Comparison of ENCODE assay signal across 24 mouse cellular contexts in genomic region chr10:48769870-48770491, GRCm38 (mm10).
DNase-seq lines count a peak whose midpoint lies in the region; TF ChIP-seq lines count a peak whose summit lies in the region.
"Had no signal": no experiment of that assay in that cellular context is flagged by ENCODE, and none has a peak within 500 bp of the region (broad histone marks: within the 10 kb centered on the region; RNA-seq: fewer than 3 reads in every experiment).

No protein-coding gene starts in this region.

- H3K79me2 ChIP-seq in MEL (ENCODE audit: control insufficient read depth, insufficient read depth, low read length, poor library complexity) (no peaks in the 10 kb centered on the region), myocyte (ENCODE audit: control insufficient read depth, insufficient read depth) (no peaks in the 10 kb centered on the region)

- no peak for TF ChIP-seq EP300 in MEL (IDR thresholded peaks at IDR 0.05; ENCODE audit: low read depth in 1 of 2, low read length in 2 of 2)

- TF ChIP-seq POLR2A in MEL (IDR thresholded peaks at IDR 0.05; ENCODE audit: control insufficient read depth in 1 of 2, insufficient read depth in 1 of 2, low read depth in 1 of 2, low read length in 2 of 2, poor library complexity in 1 of 2) (no peak), myocyte (IDR thresholded peaks at IDR 0.05; ENCODE audit: insufficient read length, low read depth) (no peak)

- no peaks in the 10 kb centered on the region for H3K4me1 ChIP-seq in MEL (ENCODE audit: control insufficient read depth in 1 of 2, insufficient read depth in 2 of 2, low read length in 2 of 2)
- H3K4me1 ChIP-seq: embryonic facial prominence, embryonic 13.5 days; embryonic facial prominence, embryonic 15.5 days; forebrain, embryonic 10.5 days; forebrain, embryonic 12.5 days had no signal

- TF ChIP-seq CTCF in MEL (IDR thresholded peaks at IDR 0.05 in 2 of 3, conservative IDR thresholded peaks at IDR 0.05 in 1 of 3; ENCODE audit: control insufficient read depth in 1 of 3, insufficient read depth in 1 of 3, low read depth in 2 of 3, low read length in 3 of 3, poor library complexity in 1 of 3, severe bottlenecking in 1 of 3) = no peak

- H3K36me3 ChIP-seq in MEL (ENCODE audit: control insufficient read depth in 1 of 2, insufficient read depth in 2 of 2, low read length in 2 of 2) (no peaks in the 10 kb centered on the region), myocyte (ENCODE audit: control insufficient read depth, insufficient read depth) (no peaks in the 10 kb centered on the region)
- H3K36me3 ChIP-seq: embryonic facial prominence, embryonic 13.5 days; embryonic facial prominence, embryonic 15.5 days; forebrain, embryonic 10.5 days; forebrain, embryonic 12.5 days; G1E had no signal

- no peaks in the 10 kb centered on the region for H3K9me3 ChIP-seq in MEL (replicated peaks; ENCODE audit: insufficient read depth, low read length)
- H3K9me3 ChIP-seq: embryonic facial prominence, embryonic 13.5 days; embryonic facial prominence, embryonic 15.5 days; forebrain, embryonic 10.5 days; forebrain, embryonic 12.5 days; G1E had no signal

- H3K4me3 ChIP-seq in MEL (ENCODE audit: control insufficient read depth in 1 of 2, insufficient read depth in 1 of 2, low read depth in 2 of 2, low read length in 2 of 2) = no peak overlapping the region
- H3K4me3 ChIP-seq in myocyte = no peak overlapping the region
- H3K4me3 ChIP-seq: embryonic facial prominence, embryonic 13.5 days; embryonic facial prominence, embryonic 15.5 days; erythroblast, embryonic 14.5 days; forebrain, embryonic 10.5 days; forebrain, embryonic 12.5 days had no signal

- no peak for TF ChIP-seq RAD21 in MEL (IDR thresholded peaks at IDR 0.05; ENCODE audit: low read depth, low read length)

- no peak overlapping the region for H3K9ac ChIP-seq in MEL (ENCODE audit: control insufficient read depth, low read depth, low read length, poor library complexity, severe bottlenecking)
- H3K9ac ChIP-seq: embryonic facial prominence, embryonic 13.5 days; embryonic facial prominence, embryonic 15.5 days; forebrain, embryonic 12.5 days had no signal

- peak; percentile 4 for DNase-seq in adrenal gland, postnatal 14 days
- no peak for DNase-seq in adrenal gland, postnatal 4 days (ENCODE audit: low spot score in 2 of 2)
- DNase-seq in 416B (ENCODE audit: low read depth) (peak; percentile 80), MEL (ENCODE audit: low read depth, low spot score) (no peak), liver (no peak)
- DNase-seq in embryo, embryonic 10.5 days (ENCODE audit: low spot score) = no peak
- DNase-seq in lung, postnatal 10 days = no peak
- DNase-seq: adrenal gland, adult 8-10 months; adrenal gland, postnatal 25 days; cerebellum, adult 11-12 months; cerebellum, adult 2 months; cerebellum, adult 9-10 months; cerebellum, postnatal 10 days; cerebellum, postnatal 25 days; embryo, embryonic 11 days had no signal

- H3K27me3 ChIP-seq in MEL (ENCODE audit: control insufficient read depth in 1 of 2, insufficient read depth in 2 of 2, low read length in 2 of 2) (no peaks in the 10 kb centered on the region), myocyte (ENCODE audit: control insufficient read depth, insufficient read depth, insufficient read length) (no peaks in the 10 kb centered on the region)
- H3K27me3 ChIP-seq: CH12.LX; embryonic facial prominence, embryonic 13.5 days; embryonic facial prominence, embryonic 15.5 days; forebrain, embryonic 12.5 days; Patski had no signal

- no peak overlapping the region for H3ac ChIP-seq in myocyte (ENCODE audit: control insufficient read depth, insufficient read length)

- no peak overlapping the region for H3K27ac ChIP-seq in MEL (ENCODE audit: control insufficient read depth, low read depth, low read length)
- H3K27ac ChIP-seq: embryonic facial prominence, embryonic 13.5 days; embryonic facial prominence, embryonic 15.5 days; forebrain, embryonic 10.5 days; forebrain, embryonic 12.5 days had no signal

- H3K4me2 ChIP-seq in myocyte (ENCODE audit: low read depth) = no peak overlapping the region
- H3K4me2 ChIP-seq: embryonic facial prominence, embryonic 13.5 days; embryonic facial prominence, embryonic 15.5 days; forebrain, embryonic 12.5 days had no signal

TF ChIP-seq in MEL, 35 proteins besides CTCF, POLR2A, EP300 and RAD21:
- TF ChIP-seq MEF2A (IDR thresholded peaks at IDR 0.05; ENCODE audit: extremely low read depth, insufficient replicate concordance, low read depth, low read length, poor library complexity, severe bottlenecking) (no peak), TCF12 (IDR thresholded peaks at IDR 0.05; ENCODE audit: low read depth, low read length) (peak; percentile 66; the same call in 1 of the 2 replicates), SIN3A (IDR thresholded peaks at IDR 0.05; ENCODE audit: low read length) (no peak), MAZ (IDR thresholded peaks at IDR 0.05; ENCODE audit: low read depth, low read length) (no peak), CHD2 (IDR thresholded peaks at IDR 0.05; ENCODE audit: low read length) (no peak), RCOR1 (IDR thresholded peaks at IDR 0.05; ENCODE audit: low read depth, low read length) (no peak)

TF ChIP-seq in myocyte, 11 proteins besides CTCF, POLR2A, EP300 and RAD21:
- TF ChIP-seq USF1 (IDR thresholded peaks at IDR 0.05; ENCODE audit: low read depth) (peak; percentile 19), MYOD1 (IDR thresholded peaks at IDR 0.05; ENCODE audit: control insufficient read depth in 1 of 3, insufficient read length in 2 of 3, low read depth in 2 of 3) (peak in 1 of 3 experiments; percentile 36), TCF12 (IDR thresholded peaks at IDR 0.05; ENCODE audit: insufficient read depth, poor library complexity, severe bottlenecking) (no peak), E2F4 (IDR thresholded peaks at IDR 0.05; ENCODE audit: insufficient read depth) (no peak), CEBPB (IDR thresholded peaks at IDR 0.05; ENCODE audit: insufficient read depth, poor library complexity, severe bottlenecking) (peak; percentile 42; the same call in 1 of the 2 replicates), MYOG (IDR thresholded peaks at IDR 0.05; ENCODE audit: control insufficient read depth in 1 of 3, insufficient read depth in 1 of 3, insufficient read length in 2 of 3, low read depth in 2 of 3) (peak in 1 of 3 experiments; percentile 30), POLR2AphosphoS2 (IDR thresholded peaks at IDR 0.05; ENCODE audit: insufficient read length, low read depth) (no peak), TCF3 (IDR thresholded peaks at IDR 0.05; ENCODE audit: insufficient read length, low read depth) (no peak), MAX (IDR thresholded peaks at IDR 0.05; ENCODE audit: low read depth) (no peak), SRF (IDR thresholded peaks at IDR 0.05; ENCODE audit: control insufficient read depth, insufficient read length, low read depth) (no peak), REST (IDR thresholded peaks at IDR 0.05; ENCODE audit: insufficient read depth, insufficient read length) (no peak)
TF ChIP-seq in myocyte: peak in this region for 4.

Comparison
In these comparisons a context has a peak if more than half of its experiments do, and no peak if none do; other contexts are left out.
1. DNase-seq: peak in adrenal gland, postnatal 14 days (single experiment) and 416B (single experiment); none in adrenal gland, postnatal 4 days (0 of 2), MEL (single experiment), liver (single experiment), embryo, embryonic 10.5 days (single experiment) and lung, postnatal 10 days (single experiment).